Comparison of ENCODE assay signal across 9 mouse cellular contexts in genomic region chr3:33142398-33142797, GRCm38 (mm10). TPM values are rescaled to one million over a fixed set of nuclear protein-coding genes. Genes with fewer than 3 reads are reported as not detected.
DNase-seq lines count a peak whose midpoint lies in the region; ATAC-seq and TF ChIP-seq lines count a peak whose summit lies in the region.
"Had no signal": no experiment of that assay in that cellular context is flagged by ENCODE, and none has a peak within 500 bp of the region (broad histone marks: within the 10 kb centered on the region; RNA-seq: fewer than 3 reads in every experiment).

No protein-coding gene starts in this region.

- peak overlapping the region; percentile 62 for H3K4me3 ChIP-seq in gastrocnemius, adult 2 months
- H3K4me3 ChIP-seq in forebrain, embryonic 11.5 days (ENCODE audit: low read depth, low read length): peak overlapping the region; percentile 63
- peak overlapping the region; percentile 31; the same call in 1 of the 2 replicates for H3K4me3 ChIP-seq in small intestine, adult 2 months (ENCODE audit: low read depth, low read length)
- H3K4me3 ChIP-seq: heart, adult 2 months had no signal

- no peaks in the 10 kb centered on the region for H3K9me3 ChIP-seq in forebrain, embryonic 11.5 days (ENCODE audit: control insufficient read depth, low read length)

- no peak for TF ChIP-seq POLR2A in small intestine, adult 2 months (IDR thresholded peaks at IDR 0.05; ENCODE audit: low read depth, low read length)

- H3K4me1 ChIP-seq in forebrain, embryonic 11.5 days (replicated peaks; ENCODE audit: control insufficient read depth, insufficient read depth, low read length): no peaks in the 10 kb centered on the region; the same call in 1 of the 2 replicates
- no peaks in the 10 kb centered on the region for H3K4me1 ChIP-seq in small intestine, adult 2 months (ENCODE audit: control insufficient read depth, insufficient read depth, insufficient read length, low read length)

- 1% methylated on average over 17 of the region's 17 CpGs for WGBS in forebrain, embryonic 11.5 days
- 3% methylated on average over 17 of the region's 17 CpGs for WGBS in small intestine, adult 2 months

- peak; percentile 49 for ATAC-seq in forebrain, embryonic 11.5 days (replicated peaks; ENCODE audit: low FRiP score)

- H3K27me3 ChIP-seq in forebrain, embryonic 11.5 days (ENCODE audit: control insufficient read depth, insufficient read depth, low read length): peaks cover 5% of the 10 kb centered on the region; the same call in 1 of the 2 replicates
- H3K27me3 ChIP-seq in small intestine, adult 2 months (ENCODE audit: control insufficient read depth, insufficient read depth, low read length): no peaks in the 10 kb centered on the region

- H3K9ac ChIP-seq in forebrain, embryonic 11.5 days (ENCODE audit: low read length): peak overlapping the region; percentile 61

- DNase-seq in gastrocnemius, adult 2 months: no peak
- DNase-seq in gastrocnemius, postnatal 14 days: no peak
- DNase-seq in ES-CJ7 (ENCODE audit: low read depth, low spot score) (peak; percentile 31), adipocyte (ENCODE audit: low spot score) (no peak)
- DNase-seq in forebrain, embryonic 11.5 days (ENCODE audit: low spot score): no peak
- DNase-seq in kidney, postnatal 14 days: peak; percentile 1
- DNase-seq in gastrocnemius, postnatal 10 days: no peak

- H3K27ac ChIP-seq in gastrocnemius, adult 2 months: no peak overlapping the region
- no peak overlapping the region for H3K27ac ChIP-seq in forebrain, embryonic 11.5 days (ENCODE audit: low read depth, low read length)
- H3K27ac ChIP-seq in small intestine, adult 2 months (ENCODE audit: insufficient read depth, low read depth, low read length): no peak overlapping the region
- H3K27ac ChIP-seq: heart, adult 2 months had no signal

- no peaks in the 10 kb centered on the region for H3K36me3 ChIP-seq in forebrain, embryonic 11.5 days (ENCODE audit: control insufficient read depth, insufficient read depth, low read length)
- no peaks in the 10 kb centered on the region for H3K36me3 ChIP-seq in small intestine, adult 2 months (ENCODE audit: control insufficient read depth, insufficient read depth, low read length)

- H3K4me2 ChIP-seq in forebrain, embryonic 11.5 days (ENCODE audit: low read depth, low read length, severe bottlenecking): peak overlapping the region; percentile 96

- no peak for TF ChIP-seq CTCF in gastrocnemius, adult 2 months (IDR thresholded peaks at IDR 0.05)
- no peak for TF ChIP-seq CTCF in small intestine, adult 2 months (IDR thresholded peaks at IDR 0.05; ENCODE audit: extremely low read depth, insufficient read length, insufficient replicate concordance, low read depth, low read length)

- intact Hi-C loops in gastrocnemius, adult 2 months (cut with DNase I): no loop called here
- intact Hi-C loops in gastrocnemius, postnatal 14 days (cut with DNase I; ENCODE audit: low total_unique reads): no loop called here

RNA-seq across cellular contexts. Expression of gene Pex5l, which starts 0.6 kb away (rescaled TPM):
- total RNA-seq in gastrocnemius, adult 2 months (2021): under 1 TPM; 0.39 to 0.66 TPM
- 1 to 10 TPM in 1 of 2 experiments, under 1 TPM in 1; 0.55 to 1.1 TPM for total RNA-seq in gastrocnemius, postnatal 14 days (2021)
- polyA plus RNA-seq in forebrain, embryonic 11.5 days (2014; fragmentation: Nextera tagmentation; extraction: Ambion mirVana): 1.7 and 2.4 TPM in 2 replicates
- 0.38 and 0.70 TPM in 2 replicates for polyA plus RNA-seq in small intestine, adult 2 months (2012; rRNA removed)
- total RNA-seq in gastrocnemius, postnatal 10 days (2021): 1 to 10 TPM; 1.0 to 1.3 TPM

Comparison
In these comparisons a context has a peak if more than half of its experiments do, and no peak if none do; other contexts are left out.
1. DNase-seq: peak in ES-CJ7 (single experiment) and kidney, postnatal 14 days (single experiment); none in gastrocnemius, adult 2 months (single experiment), gastrocnemius, postnatal 14 days (single experiment), forebrain, embryonic 11.5 days (single experiment), gastrocnemius, postnatal 10 days (single experiment) and adipocyte (single experiment).
2. Peak in every context shown above with its lines, with median percentiles within 50 percentile points of each other: H3K4me3 ChIP-seq.